Mouse (Mus musculus) olfactory bulb, adult 2 months (tissue): Measurements from ENCODE around the gene Alkbh2. TPM values are rescaled to one million over a fixed set of nuclear protein-coding genes. Genes with fewer than 3 reads are reported as not detected.

Experiments used
- H3K27ac ChIP-seq: fragments of 200-500 bp; 2 replicates; pipeline ENCODE4 v1.5.1; 2012; ENCODE audit warnings: low read depth, low read length; ENCODE audit not compliant: insufficient read depth
- H3K4me1 ChIP-seq: fragments of 200-500 bp; 2 replicates; pipeline ENCODE4 v1.6.1; 2012; ENCODE audit warnings: low read length; ENCODE audit not compliant: control insufficient read depth, insufficient read depth
- H3K4me3 ChIP-seq: fragments of 200-500 bp; 2 replicates; pipeline ENCODE4 v1.5.1; 2012; ENCODE audit warnings: mild to moderate bottlenecking, low read depth, low read length, moderate library complexity; ENCODE audit not compliant: insufficient read depth
- CTCF ChIP-seq: fragments of 200-500 bp; IDR thresholded peaks from 2 replicates; pipeline ENCODE4 v1.5.1; 2012; ENCODE audit warnings: low read depth, mild to moderate bottlenecking, low read length, moderate library complexity; ENCODE audit not compliant: insufficient read depth
- POLR2A ChIP-seq: fragments of 200-500 bp; IDR thresholded peaks from 2 replicates; pipeline ENCODE4 v1.6.1; 2012; ENCODE audit warnings: mild to moderate bottlenecking, low read depth, low read length, moderate library complexity; ENCODE audit not compliant: insufficient read depth
- WGBS: fragments of 180-500 bp; shearing (Covaris S2); methylation state at CpG from one replicate; pipeline ENCODE4 v1.1.7; 2018; 5-methylcytosine and 5-hydroxymethylcytosine counted together
- polyA plus RNA-seq: library from polyadenylated mRNA; stranded (reverse); fragments of >200 nt; gene quantifications from 2 replicates; pipeline ENCODE4 v1.2.4, GENCODE M21; 2012; ENCODE audit warnings: low replicate concordance; ENCODE audit not compliant: missing spikeins, insufficient read depth, insufficient read length

Alkbh2 gene
- polyA plus RNA-seq, 1 experiment: not detected

- Histone ChIP-seq H3K4me1 (no peaks in the 10 kb centered on the region), H3K27ac (no peak overlapping the region), H3K4me3 (no peak overlapping the region)
- 82% methylated on average over 6 of the region's 6 CpGs for WGBS
- TF ChIP-seq POLR2A: no peak
These were observed 14.7 kb downstream of the Alkbh2 start for GRCm38 (mm10) chr5:114113334-114113733.

- Histone ChIP-seq H3K4me3 (no peak overlapping the region), H3K4me1 (peaks cover 11% of the 10 kb centered on the region; the same call in 1 of the 2 replicates), H3K27ac (no peak overlapping the region)
- WGBS: 92% methylated on average over 16 of the region's 16 CpGs
- no peak for TF ChIP-seq POLR2A
- TF ChIP-seq CTCF: no peak
These were observed 21.6 kb downstream of the Alkbh2 start for GRCm38 (mm10) chr5:114106391-114106935.

- no peak for TF ChIP-seq CTCF
- no peak for TF ChIP-seq POLR2A
- WGBS: 79% methylated on average over 1 of the region's 1 CpGs
- peaks cover 17% of the 10 kb centered on the region for H3K4me1 ChIP-seq
- no peak overlapping the region for H3K27ac ChIP-seq
- H3K4me3 ChIP-seq: no peak overlapping the region
These were observed 25.2 kb downstream of the Alkbh2 start for GRCm38 (mm10) chr5:114102807-114103206.

GRCm38 (mm10) chr5:114101873-114102272, 26.1 kb downstream of the Alkbh2 start:
- Histone ChIP-seq H3K4me1 (peaks cover 17% of the 10 kb centered on the region), H3K4me3 (no peak overlapping the region), H3K27ac (no peak overlapping the region)
- 69% methylated on average over 4 of the region's 4 CpGs for WGBS
- no peak for TF ChIP-seq CTCF
- no peak for TF ChIP-seq POLR2A

GRCm38 (mm10) chr5:114100390-114101099, 27.5 kb downstream of the Alkbh2 start:
- no peak for TF ChIP-seq CTCF
- no peak for TF ChIP-seq POLR2A
- peaks cover 17% of the 10 kb centered on the region for H3K4me1 ChIP-seq
- WGBS: 2% methylated on average over 62 of the region's 64 CpGs

GRCm38 (mm10) chr5:114099709-114100389, 28.2 kb downstream of the Alkbh2 start:
- 5% methylated on average over 37 of the region's 37 CpGs for WGBS
- no peak for TF ChIP-seq CTCF
- peak; percentile 53 for TF ChIP-seq POLR2A
- peak overlapping the region; percentile 84 for H3K27ac ChIP-seq
- peak overlapping the region; percentile 96 for H3K4me3 ChIP-seq
- peaks cover 17% of the 10 kb centered on the region for H3K4me1 ChIP-seq

More at GRCm38 (mm10) chr5:114100390-114101099, 27.5 kb downstream of the Alkbh2 start:
- Histone ChIP-seq H3K4me3 (peak overlapping the region; percentile 96), H3K27ac (no peak overlapping the region)

- WGBS: 1% methylated on average over 40 of the region's 40 CpGs
- H3K4me3 ChIP-seq: peak within 1 kb of the TSS; percentile 83
- H3K27ac ChIP-seq: peak within 1 kb of the TSS; percentile 95
- peaks cover 14% of the 10 kb centered on the region for H3K4me1 ChIP-seq
- TF ChIP-seq POLR2A (peak; percentile 70), CTCF (0 out of 2 replicates have a peak, but pooled peaks have one; percentile 17)
These were observed 36.8 kb downstream of the Alkbh2 start, which contains the start of gene Svop for GRCm38 (mm10) chr5:114091057-114091807. Svop (minus strand) TSS chr5:114091570.

- WGBS: 5% methylated on average over 7 of the region's 7 CpGs
- Histone ChIP-seq H3K4me1 (peaks cover 15% of the 10 kb centered on the region), H3K4me3 (peak overlapping the region; percentile 83), H3K27ac (peak overlapping the region; percentile 95)
- TF ChIP-seq POLR2A (no peak), CTCF (no peak)
These were observed 37.5 kb downstream of the Alkbh2 start for GRCm38 (mm10) chr5:114090421-114091013.
